Comparison of ENCODE assay signal across 8 mouse cellular contexts in genomic region chr1:43310711-43311695, GRCm38 (mm10).
DNase-seq lines count a peak whose midpoint lies in the region; ATAC-seq lines count a peak whose summit lies in the region.

No protein-coding gene starts in this region.

- no peaks in the 10 kb centered on the region for H3K36me3 ChIP-seq in heart, embryonic 13.5 days

- H3K27me3 ChIP-seq in heart, embryonic 13.5 days (replicated peaks), result no peaks in the 10 kb centered on the region

- no peak for ATAC-seq in heart, embryonic 13.5 days (ENCODE audit: extremely low read depth, insufficient number of reproducible peaks, low FRiP score, low TSS enrichment)

- peak; percentile 22 for DNase-seq in adrenal gland, postnatal 14 days
- DNase-seq in adrenal gland, adult 2 months, result no peak
- peak; percentile 36 for DNase-seq in 3T3-L1 (ENCODE audit: low read depth, low spot score)
- peak; percentile 34 to 36 for DNase-seq in kidney, postnatal 36 days
- DNase-seq in thymus, postnatal 0 days (ENCODE audit: low spot score), result peak; percentile 46
- no peak for DNase-seq in liver
- no peak for DNase-seq in left cerebral cortex, adult 18-20 months (ENCODE audit: low spot score in 2 of 2)

- 65% methylated on average over 16 of the region's 16 CpGs for WGBS in heart, embryonic 13.5 days

- peaks cover 25% of the 10 kb centered on the region for H3K4me1 ChIP-seq in heart, embryonic 13.5 days

- H3K9ac ChIP-seq in heart, embryonic 13.5 days, result no peak overlapping the region

- peak overlapping the region; percentile 11; the same call in 1 of the 2 replicates for H3K4me2 ChIP-seq in heart, embryonic 13.5 days

- peak overlapping the region; percentile 54; the same call in 1 of the 2 replicates for H3K27ac ChIP-seq in heart, embryonic 13.5 days (replicated peaks)

- H3K4me3 ChIP-seq in heart, embryonic 13.5 days, result no peak overlapping the region

- H3K9me3 ChIP-seq in heart, embryonic 13.5 days, result no peaks in the 10 kb centered on the region

Comparison
In these comparisons a context has a peak if more than half of its experiments do, and no peak if none do; other contexts are left out.
1. DNase-seq: peak in adrenal gland, postnatal 14 days (single experiment), 3T3-L1 (single experiment), kidney, postnatal 36 days (2 of 2) and thymus, postnatal 0 days (single experiment); none in adrenal gland, adult 2 months (single experiment), liver (single experiment) and left cerebral cortex, adult 18-20 months (0 of 2).